Mouse (Mus musculus): ENCODE results near the gene Cog7. TPM values are rescaled to one million over a fixed set of nuclear protein-coding genes. Genes with fewer than 3 reads are reported as not detected.

Gene Cog7
- polyA plus RNA-seq, 1 experiment from 2014 or later: 23.6 TPM

Other genes with a start within 250 kb of the Cog7 start
- gene Scnn1g, start 247.2 kb downstream of the Cog7 start, polyA plus RNA-seq (2015; fragmentation: Nextera tagmentation; extraction: Ambion mirVana): 0.17 and 0.18 TPM in 2 replicates
- 0.05 TPM in 1 of 2 replicates, not detected in the other for gene Scnn1b, start 116.7 kb downstream of the Cog7 start, polyA plus RNA-seq (2015; fragmentation: Nextera tagmentation; extraction: Ambion mirVana)
- 123 and 127 TPM in 2 replicates for gene Gga2, start 39.5 kb upstream of the Cog7 start, polyA plus RNA-seq (2015; fragmentation: Nextera tagmentation; extraction: Ambion mirVana)
- 71.3 and 76.5 TPM in 2 replicates for gene Ubfd1, start 85.5 kb upstream of the Cog7 start, polyA plus RNA-seq (2015; fragmentation: Nextera tagmentation; extraction: Ambion mirVana)
- 15.4 and 16.2 TPM in 2 replicates for gene Ears2, start 85.6 kb upstream of the Cog7 start, polyA plus RNA-seq (2015; fragmentation: Nextera tagmentation; extraction: Ambion mirVana)
- 651 and 677 TPM in 2 replicates for gene Ndufab1, start 120.2 kb upstream of the Cog7 start, polyA plus RNA-seq (2015; fragmentation: Nextera tagmentation; extraction: Ambion mirVana)
- gene Palb2, start 151.3 kb upstream of the Cog7 start, polyA plus RNA-seq (2015; fragmentation: Nextera tagmentation; extraction: Ambion mirVana): 14.3 and 16.1 TPM in 2 replicates
- 125 and 134 TPM in 2 replicates for gene Dctn5, start 151.3 kb upstream of the Cog7 start, polyA plus RNA-seq (2015; fragmentation: Nextera tagmentation; extraction: Ambion mirVana)
- gene Plk1, start 177.7 kb upstream of the Cog7 start, polyA plus RNA-seq (2015; fragmentation: Nextera tagmentation; extraction: Ambion mirVana): 113 and 120 TPM in 2 replicates
- 0.05 and 0.13 TPM in 2 replicates for gene Ern2, start 204.5 kb upstream of the Cog7 start, polyA plus RNA-seq (2015; fragmentation: Nextera tagmentation; extraction: Ambion mirVana)
- gene Chp2, start 237.8 kb upstream of the Cog7 start, polyA plus RNA-seq (2015; fragmentation: Nextera tagmentation; extraction: Ambion mirVana): 0.22 TPM in 1 of 2 replicates, not detected in the other

All from limb, embryonic 13.5 days (tissue).